Mouse (Mus musculus) forebrain, embryonic 13.5 days (tissue): Measurements from ENCODE around the gene Dus1l. TPM values are rescaled to one million over a fixed set of nuclear protein-coding genes. Genes with fewer than 3 reads are reported as not detected.
"Not testable (repeated sequence)": the region's sequence is repeated elsewhere in the genome, so short reads cannot be mapped to it uniquely, and the experiment has no call there.

Experiments used
- ATAC-seq: fragments of 200-750 bp; cut with Nextera tagmentation; 2 replicates; pipeline ENCODE4 v1.8.0; 2017
- H3K27ac ChIP-seq: fragments of 300-500 bp; sonication (generic); 2 replicates; pipeline ENCODE4 v1.5.1; 2015; ENCODE audit warnings: inconsistent platforms, mild to moderate bottlenecking, moderate library complexity
- H3K27me3 ChIP-seq: fragments of 300-500 bp; sonication (generic); 2 replicates; pipeline ENCODE4 v1.6.1; 2015; ENCODE audit warnings: mild to moderate bottlenecking, inconsistent platforms
- H3K36me3 ChIP-seq: fragments of 300-500 bp; sonication (generic); 2 replicates; pipeline ENCODE4 v1.6.1; 2015; ENCODE audit warnings: mild to moderate bottlenecking, inconsistent platforms; ENCODE audit not compliant: poor library complexity, severe bottlenecking
- H3K4me1 ChIP-seq: fragments of 300-500 bp; sonication (generic); 2 replicates; pipeline ENCODE4 v1.6.1; 2015; ENCODE audit warnings: inconsistent platforms
- H3K4me2 ChIP-seq: fragments of 300-500 bp; sonication (generic); 2 replicates; pipeline ENCODE4 v1.6.1; 2015; ENCODE audit warnings: inconsistent platforms, mild to moderate bottlenecking, moderate library complexity
- H3K4me3 ChIP-seq: fragments of 300-500 bp; sonication (generic); 2 replicates; pipeline ENCODE4 v1.5.1; 2015; ENCODE audit warnings: mild to moderate bottlenecking, inconsistent platforms
- H3K9ac ChIP-seq: fragments of 300-500 bp; sonication (generic); 2 replicates; pipeline ENCODE4 v1.6.1; 2015; ENCODE audit warnings: mild to moderate bottlenecking, inconsistent platforms
- H3K9me3 ChIP-seq: fragments of 300-500 bp; sonication (generic); replicated peaks from 2 replicates; pipeline ENCODE4 v1.6.1; 2016; ENCODE audit warnings: inconsistent platforms
- WGBS: fragments of 180-500 bp; shearing (Covaris S2); methylation state at CpG from one replicate; pipeline ENCODE4 v1.1.7; 2015; 5-methylcytosine and 5-hydroxymethylcytosine counted together
- polyA plus RNA-seq: library from polyadenylated mRNA; unstranded; fragments of >200 nt; fragmentation: Nextera tagmentation; extraction: Ambion mirVana; gene quantifications from 2 replicates; pipeline ENCODE4 v1.2.1, GENCODE M21; 2015

The Dus1l gene
- polyA plus RNA-seq, 1 experiment from 2014 or later, result 58.6 TPM

DNA sequence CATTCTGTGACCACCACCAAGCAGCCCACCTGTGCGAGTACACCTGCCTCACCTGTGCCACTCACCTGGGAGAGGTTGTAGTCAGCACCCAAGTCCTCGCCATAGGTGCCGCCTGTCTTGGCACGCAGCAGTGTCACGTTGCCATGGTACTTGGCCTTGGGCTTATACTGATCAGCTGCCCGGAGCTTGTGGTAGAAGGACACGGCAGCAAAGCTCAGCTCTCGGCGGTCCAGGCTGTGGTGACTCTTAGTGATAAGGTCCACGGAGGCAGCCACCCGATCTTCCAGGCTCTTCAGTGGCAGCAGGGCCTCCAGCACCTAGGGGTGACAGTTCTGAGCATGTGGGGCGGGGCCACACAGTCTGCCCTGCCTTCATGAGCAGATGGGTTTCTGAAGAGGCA is 11.8 kb upstream of the Dus1l start:
- no peaks in the 10 kb centered on the region for H3K9me3 ChIP-seq
- WGBS, result 94% methylated on average over 12 of the region's 12 CpGs
- no peaks in the 10 kb centered on the region for H3K4me1 ChIP-seq
- peaks cover 84% of the 10 kb centered on the region for H3K36me3 ChIP-seq
- no peak overlapping the region for H3K27ac ChIP-seq
- no peaks in the 10 kb centered on the region for H3K27me3 ChIP-seq
- H3K4me3 ChIP-seq, result no peak overlapping the region
- H3K4me2 ChIP-seq, result no peak overlapping the region
- no peak for ATAC-seq
- no peak overlapping the region for H3K9ac ChIP-seq

DNA sequence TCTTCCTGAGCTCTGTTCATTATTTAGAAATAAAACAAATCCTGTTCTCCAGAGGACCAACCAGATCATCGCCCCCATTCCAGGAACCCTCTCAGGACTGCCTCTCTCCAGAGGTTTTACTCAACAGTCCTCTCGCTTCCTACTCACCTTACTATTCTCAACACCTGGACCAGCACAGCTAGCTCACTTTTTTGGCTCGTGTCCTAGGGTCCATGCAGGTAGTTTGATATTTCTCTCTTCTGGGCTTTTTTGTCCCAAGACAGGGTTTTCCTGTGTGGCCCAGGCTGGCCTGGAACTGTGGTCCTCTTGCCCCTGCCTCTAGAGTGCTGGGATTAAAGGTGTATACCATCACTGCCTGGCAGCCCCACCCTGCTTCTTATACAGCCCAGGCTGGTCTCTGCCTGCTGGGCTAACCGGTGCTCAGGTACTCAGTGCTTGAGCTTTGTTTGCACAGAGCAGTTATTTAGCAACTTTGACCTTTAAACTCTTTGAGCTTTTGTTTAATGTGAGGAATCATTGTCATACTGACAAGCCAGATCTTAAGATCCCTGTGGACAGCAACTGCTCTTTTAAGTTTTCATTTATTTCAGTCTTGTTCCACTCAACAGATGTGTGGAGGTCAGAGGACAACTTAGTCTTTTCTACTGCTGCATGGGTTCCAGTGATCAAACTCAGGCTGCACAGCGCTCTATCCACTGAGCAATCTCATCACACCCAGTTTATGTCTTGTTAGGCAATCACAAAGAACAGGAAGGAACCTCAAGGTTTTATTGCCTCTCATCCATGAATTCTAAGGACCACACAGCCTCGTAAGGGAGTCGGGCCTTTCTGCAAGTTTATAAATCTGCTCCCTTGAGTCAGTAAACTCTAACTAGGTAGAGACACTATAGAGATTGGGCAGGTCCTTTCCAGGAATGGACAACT is 9.4 kb upstream of the Dus1l start:
- no peak overlapping the region for H3K4me3 ChIP-seq
- no peak overlapping the region for H3K4me2 ChIP-seq
- ATAC-seq, result no peak
- no peaks in the 10 kb centered on the region for H3K27me3 ChIP-seq
- H3K27ac ChIP-seq, result no peak overlapping the region
- H3K9me3 ChIP-seq, result no peaks in the 10 kb centered on the region
- 91% methylated on average over 7 of the region's 7 CpGs for WGBS
- peaks cover 60% of the 10 kb centered on the region for H3K36me3 ChIP-seq
- no peaks in the 10 kb centered on the region for H3K4me1 ChIP-seq
- no peak overlapping the region for H3K9ac ChIP-seq

DNA sequence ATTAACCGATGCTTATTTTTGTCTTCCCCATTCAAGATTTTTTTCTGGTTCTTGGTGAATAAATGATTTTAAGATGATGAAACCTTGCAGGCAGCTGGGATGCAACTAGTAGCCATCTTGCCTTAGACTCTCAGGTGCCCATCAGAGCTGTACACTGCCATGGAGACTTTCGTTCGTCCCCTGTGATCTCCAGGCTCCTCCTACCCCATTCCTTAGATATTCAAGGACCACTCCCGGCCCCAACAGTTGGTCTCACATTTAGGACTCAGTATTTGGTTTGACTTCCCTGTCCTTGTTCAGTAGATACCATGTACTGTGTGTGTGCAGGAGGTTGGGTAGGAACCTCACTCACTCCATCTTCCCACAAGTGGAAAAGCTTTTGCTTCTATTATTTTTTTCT is 8.6 kb upstream of the Dus1l start:
- H3K27ac ChIP-seq, result no peak overlapping the region; the same call in 1 of the 2 replicates
- 82% methylated on average over 4 of the region's 4 CpGs for WGBS
- peaks cover 52% of the 10 kb centered on the region for H3K36me3 ChIP-seq
- H3K4me3 ChIP-seq, result no peak overlapping the region
- no peak overlapping the region for H3K9ac ChIP-seq
- no peak for ATAC-seq
- no peak overlapping the region for H3K4me2 ChIP-seq
- H3K27me3 ChIP-seq, result no peaks in the 10 kb centered on the region
- no peaks in the 10 kb centered on the region; the same call in 1 of the 2 replicates for H3K4me1 ChIP-seq
- H3K9me3 ChIP-seq, result no peaks in the 10 kb centered on the region

DNA sequence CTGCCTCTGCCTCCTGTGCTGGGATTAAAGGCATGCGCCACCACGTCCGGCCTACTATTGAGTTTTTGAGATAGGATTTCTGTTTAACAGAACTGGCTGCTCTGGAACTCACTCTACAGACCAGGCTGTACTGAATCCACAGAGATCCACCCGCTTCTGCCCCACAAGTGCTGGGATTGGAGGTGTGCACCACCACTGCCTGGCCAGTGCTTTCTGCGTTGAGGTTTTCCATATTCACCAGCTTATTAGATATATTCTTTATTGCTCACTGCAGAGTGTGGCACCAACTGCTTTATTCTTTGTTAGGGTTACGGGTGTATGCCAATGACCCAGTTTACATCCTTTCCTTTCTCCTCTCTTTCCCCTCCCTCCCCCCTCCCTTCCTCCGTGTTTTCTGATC is 8.1 kb upstream of the Dus1l start:
- Histone ChIP-seq H3K4me2 (no peak overlapping the region), H3K4me1 (no peaks in the 10 kb centered on the region; the same call in 1 of the 2 replicates), H3K4me3 (no peak overlapping the region), H3K9ac (no peak overlapping the region), H3K27me3 (no peaks in the 10 kb centered on the region), H3K9me3 (no peaks in the 10 kb centered on the region), H3K27ac (no peak overlapping the region), H3K36me3 (peaks cover 47% of the 10 kb centered on the region)
- no peak for ATAC-seq
- 81% methylated on average over 7 of the region's 7 CpGs for WGBS

DNA sequence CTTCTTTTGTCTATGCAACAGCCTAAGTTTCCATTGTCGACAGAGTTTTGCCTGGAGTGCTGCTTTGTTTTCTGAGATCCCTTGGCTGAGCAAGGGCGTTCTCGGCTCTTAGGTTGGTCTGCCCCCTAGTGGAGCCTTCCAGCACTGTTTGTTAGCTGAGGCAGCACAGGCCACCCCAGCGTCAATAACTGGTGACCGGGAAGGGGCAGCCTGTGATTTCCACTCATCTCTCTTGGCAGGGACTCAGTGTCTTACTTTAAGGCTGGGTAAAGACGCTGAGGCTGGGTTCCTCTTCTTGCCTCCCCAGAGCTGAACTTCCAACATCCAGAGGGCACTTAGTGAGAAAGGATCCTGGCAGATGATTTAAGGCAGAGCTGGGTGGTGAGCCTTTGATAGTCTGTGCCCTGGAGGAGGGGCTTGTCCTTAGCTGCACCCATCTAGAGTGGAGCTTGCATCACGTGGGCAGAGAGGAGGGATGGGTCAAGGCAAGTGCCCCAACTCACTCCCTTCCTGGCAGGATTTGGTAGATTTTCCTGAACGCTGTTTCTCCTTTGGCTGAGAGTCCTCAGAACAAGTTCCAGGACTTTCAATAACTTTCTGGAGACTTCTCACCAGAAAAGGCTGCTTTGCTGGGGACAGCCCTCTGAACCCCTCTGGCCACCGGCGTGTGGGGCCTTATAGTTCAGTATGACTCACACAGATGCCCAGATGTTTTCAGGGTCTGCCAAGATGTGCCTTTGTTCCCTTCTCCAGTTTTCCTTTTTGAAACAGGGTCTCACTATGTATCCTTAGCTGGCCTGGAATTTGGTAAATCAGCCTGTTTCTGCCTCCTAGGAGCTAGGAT is 4.1 kb upstream of the Dus1l start:
- H3K4me3 ChIP-seq, result no peak overlapping the region
- peaks cover 9% of the 10 kb centered on the region for H3K4me1 ChIP-seq
- ATAC-seq, result peak; percentile 37; the same call in 1 of the 2 replicates
- H3K4me2 ChIP-seq, result peak overlapping the region; percentile 29; the same call in 1 of the 2 replicates
- peak overlapping the region; percentile 12; the same call in 1 of the 2 replicates for H3K9ac ChIP-seq
- H3K36me3 ChIP-seq, result peaks cover 7% of the 10 kb centered on the region
- no peaks in the 10 kb centered on the region for H3K27me3 ChIP-seq
- H3K27ac ChIP-seq, result peak overlapping the region; percentile 21; the same call in 1 of the 2 replicates
- WGBS, result 10% methylated on average over 10 of the region's 10 CpGs
- no peaks in the 10 kb centered on the region for H3K9me3 ChIP-seq

DNA sequence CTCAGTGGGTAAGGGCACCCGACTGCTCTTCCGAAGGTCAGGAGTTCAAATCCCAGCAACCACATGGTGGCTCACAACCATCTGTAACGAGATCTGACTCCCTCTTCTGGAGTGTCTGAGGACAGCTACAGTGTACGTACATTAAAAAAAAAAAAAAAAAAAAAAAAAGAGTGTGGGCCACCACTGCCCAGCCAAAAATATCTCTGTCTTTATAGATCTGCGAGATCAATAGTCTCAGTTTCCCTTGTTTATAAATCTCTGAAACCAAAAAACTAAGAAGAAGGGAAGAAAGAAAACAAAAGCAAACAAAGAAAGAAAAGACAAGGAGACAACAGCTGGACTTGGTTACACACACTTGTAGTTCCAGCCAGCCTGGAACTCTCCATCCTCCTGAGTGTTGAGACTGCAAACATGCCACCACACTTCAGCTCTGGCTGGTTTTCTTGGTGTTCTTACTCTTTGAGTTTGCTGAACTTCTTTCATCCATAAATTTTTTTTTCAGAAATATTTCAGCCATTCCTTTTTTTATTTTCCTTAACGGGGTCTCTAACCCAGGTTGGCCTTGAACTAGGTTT is 3.2 kb upstream of the Dus1l start:
- H3K27ac ChIP-seq, result peak overlapping the region; percentile 21; the same call in 1 of the 2 replicates

DNA sequence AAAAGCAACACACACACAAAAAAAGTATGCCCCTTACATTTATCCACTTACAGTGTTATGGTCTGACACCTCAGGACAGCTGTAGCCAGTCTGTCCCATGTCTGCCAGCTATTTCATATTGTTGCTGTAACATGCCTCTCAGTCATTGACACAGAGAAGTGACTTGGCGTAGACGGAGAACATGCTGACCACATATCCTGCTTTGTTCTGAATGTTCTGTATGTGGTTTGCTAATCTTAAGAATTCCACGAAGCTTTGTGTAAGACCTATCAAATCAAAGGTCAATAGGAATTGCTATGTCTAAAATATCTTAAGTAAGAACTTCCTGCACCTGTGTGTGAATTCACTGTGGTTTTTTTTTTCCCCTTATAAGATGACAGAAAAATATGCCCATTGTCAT is 2.0 kb upstream of the Dus1l start:
- Histone ChIP-seq H3K4me1 (peaks cover 16% of the 10 kb centered on the region), H3K9me3 (no peaks in the 10 kb centered on the region), H3K27ac (no peak overlapping the region), H3K4me2 (no peak overlapping the region), H3K4me3 (no peak overlapping the region), H3K9ac (no peak overlapping the region), H3K27me3 (no peaks in the 10 kb centered on the region), H3K36me3 (peaks cover 15% of the 10 kb centered on the region)
- WGBS, result 92% methylated on average over 3 of the region's 3 CpGs
- ATAC-seq, result no peak

More for the DNA sequence above, 3.2 kb upstream of the Dus1l start:
- Histone ChIP-seq H3K36me3 (0 out of 2 replicates have a peak, but pooled peaks cover 4% of the 10 kb centered on the region), H3K4me2 (no peak overlapping the region), H3K4me1 (peaks cover 16% of the 10 kb centered on the region), H3K9me3 (no peaks in the 10 kb centered on the region), H3K4me3 (no peak overlapping the region), H3K9ac (no peak overlapping the region), H3K27me3 (no peaks in the 10 kb centered on the region)
- no peak for ATAC-seq
- 74% methylated on average over 6 of the region's 6 CpGs for WGBS

DNA sequence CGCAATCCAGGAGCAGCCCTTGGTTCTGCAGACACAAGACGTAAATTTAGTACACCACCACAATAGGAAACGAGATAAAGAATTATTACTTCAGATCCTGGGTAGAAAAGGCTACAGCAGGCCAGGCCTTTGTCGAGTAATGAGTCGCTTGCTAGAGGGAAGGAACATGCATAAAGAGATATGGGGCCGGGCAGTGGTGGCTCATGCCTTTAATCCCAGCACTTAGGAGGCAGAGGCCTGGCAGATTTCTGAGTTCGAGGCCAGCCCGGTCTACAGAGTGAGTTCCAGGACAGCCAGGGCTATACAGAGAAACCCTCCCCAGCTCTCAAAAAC is 377 bp upstream of the Dus1l start:
- Histone ChIP-seq H3K9ac (peak overlapping the region; percentile 83; the same call in 1 of the 2 replicates), H3K4me2 (peak overlapping the region; percentile 99), H3K4me1 (peaks cover 16% of the 10 kb centered on the region), H3K27ac (peak overlapping the region; percentile 71), H3K27me3 (no peaks in the 10 kb centered on the region), H3K9me3 (no peaks in the 10 kb centered on the region), H3K36me3 (peaks cover 32% of the 10 kb centered on the region), H3K4me3 (peak overlapping the region; percentile 89)
- WGBS, result 24% methylated on average over 8 of the region's 8 CpGs
- peak; percentile 41 for ATAC-seq

DNA sequence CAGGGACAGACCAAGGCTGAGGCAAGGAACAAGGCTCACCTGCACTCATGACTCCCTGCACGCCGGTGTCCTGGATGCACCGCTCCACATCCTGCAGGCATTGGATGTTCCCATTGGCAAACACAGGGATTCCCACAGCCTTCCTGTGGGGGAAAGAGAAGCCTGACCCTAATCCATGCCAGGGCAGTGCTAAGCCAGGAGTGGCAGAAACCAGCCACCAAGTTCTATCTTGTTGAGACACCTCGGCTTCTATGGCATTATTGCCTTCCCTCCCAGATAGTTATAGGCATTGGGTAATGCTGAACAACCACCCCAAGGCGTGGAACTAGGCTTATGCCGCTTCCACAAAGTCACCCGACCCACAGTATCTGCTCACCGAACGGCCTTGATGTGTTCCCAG is 3.6 kb downstream of the Dus1l start:
- Histone ChIP-seq H3K4me3 (no peak overlapping the region), H3K27ac (no peak overlapping the region), H3K9me3 (no peaks in the 10 kb centered on the region), H3K4me1 (peaks cover 16% of the 10 kb centered on the region), H3K9ac (no peak overlapping the region), H3K4me2 (no peak overlapping the region), H3K36me3 (peaks cover 69% of the 10 kb centered on the region), H3K27me3 (no peaks in the 10 kb centered on the region)
- ATAC-seq, result no peak
- 92% methylated on average over 9 of the region's 9 CpGs for WGBS

DNA sequence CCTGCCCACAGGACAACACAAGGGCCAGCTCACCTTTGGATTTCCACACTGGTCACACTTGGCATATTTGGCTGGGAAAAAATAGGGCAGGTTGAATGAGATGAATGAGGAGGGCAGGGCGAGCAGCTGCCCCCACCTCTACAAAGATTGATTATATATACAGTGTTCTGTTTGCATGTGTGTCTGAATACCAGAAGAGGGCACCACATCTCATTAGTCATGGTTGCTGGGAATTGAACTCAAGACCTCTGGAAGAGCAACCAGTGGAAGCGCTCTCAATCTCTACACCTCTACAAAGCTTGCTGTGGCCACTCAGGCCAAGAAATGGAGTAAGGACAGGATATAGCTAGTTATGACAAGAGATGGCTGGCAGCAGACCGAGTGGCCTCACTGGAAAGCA is 6.4 kb downstream of the Dus1l start:
- Histone ChIP-seq H3K9me3 (no peaks in the 10 kb centered on the region), H3K27me3 (no peaks in the 10 kb centered on the region), H3K4me1 (peaks cover 15% of the 10 kb centered on the region), H3K4me3 (no peak overlapping the region), H3K36me3 (peaks cover 93% of the 10 kb centered on the region), H3K4me2 (no peak overlapping the region), H3K9ac (no peak overlapping the region), H3K27ac (no peak overlapping the region)
- ATAC-seq, result no peak
- 90% methylated on average over 3 of the region's 3 CpGs for WGBS

DNA sequence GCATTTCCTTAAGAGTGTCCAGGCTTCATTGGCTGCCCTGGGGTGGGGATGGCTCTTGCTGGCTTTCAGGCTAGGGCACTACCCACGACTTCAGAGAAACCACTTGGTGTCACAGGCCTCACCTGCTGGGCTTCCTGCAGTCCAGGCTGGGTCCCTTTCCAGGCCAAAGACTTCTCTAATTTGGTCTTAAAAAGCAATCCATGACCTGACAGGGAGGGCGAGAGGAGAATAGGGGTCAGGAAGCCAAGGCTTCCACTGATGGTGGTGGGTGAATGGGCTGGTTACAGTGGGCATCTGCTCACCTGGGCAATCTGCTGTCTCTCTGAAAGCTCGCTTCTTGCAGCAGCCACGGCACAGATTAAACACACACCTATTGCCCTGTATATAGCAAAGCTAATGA is 6.8 kb downstream of the Dus1l start:
- H3K9ac ChIP-seq, result no peak overlapping the region
- H3K9me3 ChIP-seq, result no peaks in the 10 kb centered on the region
- H3K4me2 ChIP-seq, result no peak overlapping the region
- no peak overlapping the region for H3K4me3 ChIP-seq
- 91% methylated on average over 4 of the region's 4 CpGs for WGBS
- ATAC-seq, result no peak
- peaks cover 89% of the 10 kb centered on the region for H3K36me3 ChIP-seq
- H3K27me3 ChIP-seq, result no peaks in the 10 kb centered on the region
- peaks cover 14% of the 10 kb centered on the region for H3K4me1 ChIP-seq
- no peak overlapping the region for H3K27ac ChIP-seq

DNA sequence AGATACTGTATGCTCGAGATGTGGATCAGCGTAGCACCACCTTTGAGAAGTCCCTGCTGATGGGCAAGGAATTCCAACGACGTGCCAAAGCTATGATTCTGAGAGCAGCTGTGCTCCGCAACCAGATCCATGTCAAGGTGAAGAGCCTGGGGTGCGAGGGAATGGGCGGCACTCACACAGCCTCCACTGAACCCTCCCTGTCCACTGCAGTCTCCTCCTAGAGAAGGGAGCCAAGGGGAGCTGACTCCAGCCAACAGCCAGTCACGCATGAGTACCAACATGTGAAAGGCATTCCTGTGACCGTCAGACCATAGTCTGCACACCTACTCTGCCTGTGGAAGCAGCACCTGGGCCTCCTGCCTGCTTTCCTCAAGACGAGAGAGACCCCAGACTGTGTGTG is 7.7 kb downstream of the Dus1l start:
- not testable (repeated sequence) for H3K4me3 ChIP-seq, H3K9me3 ChIP-seq, ATAC-seq, H3K27me3 ChIP-seq, H3K9ac ChIP-seq, H3K4me2 ChIP-seq, H3K27ac ChIP-seq
- Histone ChIP-seq H3K36me3 (peaks cover 80% of the 10 kb centered on the region), H3K4me1 (peaks cover 16% of the 10 kb centered on the region)
- WGBS, result 92% methylated on average over 9 of the region's 10 CpGs
